Mouse (Mus musculus) kidney, embryonic 14.5 days (tissue): ENCODE measurements at regions not wholly inside any gene's neighbourhood (a gene's known extent, or its start where the extent isn't known, plus 50 kb on each side); places are given as distances from the start of the nearest gene placed in this dataset.

Source experiments
- ATAC-seq: fragments of 200-750 bp; cut with Nextera tagmentation; 2 replicates; pipeline ENCODE4 v1.8.0; 2017; ENCODE audit warnings: moderate number of reproducible peaks, mild to moderate bottlenecking, moderate TSS enrichment, moderate library complexity; ENCODE audit not compliant: low FRiP score, low TSS enrichment
- H3K27ac ChIP-seq: fragments of 300-500 bp; sonication (generic); 2 replicates; pipeline ENCODE4 v1.5.1; 2014; ENCODE audit warnings: low read depth, mild to moderate bottlenecking, low read length, moderate library complexity, mixed read lengths
- H3K27me3 ChIP-seq: fragments of 300-500 bp; sonication (generic); 2 replicates; pipeline ENCODE4 v1.6.1; 2014; ENCODE audit warnings: mild to moderate bottlenecking, low read length; ENCODE audit not compliant: control insufficient read depth, insufficient read depth
- H3K36me3 ChIP-seq: fragments of 300-500 bp; sonication (generic); 2 replicates; pipeline ENCODE4 v1.6.1; 2014; ENCODE audit warnings: low read length, mixed read lengths; ENCODE audit not compliant: control insufficient read depth, insufficient read depth
- H3K4me1 ChIP-seq: fragments of 300-500 bp; sonication (generic); 2 replicates; pipeline ENCODE4 v1.6.1; 2014; ENCODE audit warnings: low read length, mixed read lengths; ENCODE audit not compliant: control insufficient read depth, insufficient read depth
- H3K4me2 ChIP-seq: fragments of 300-500 bp; sonication (generic); replicated peaks from 2 replicates; pipeline ENCODE4 v1.6.1; 2014; ENCODE audit warnings: low read depth, mild to moderate bottlenecking, low read length
- H3K4me3 ChIP-seq: fragments of 300-500 bp; sonication (generic); 2 replicates; pipeline ENCODE4 v1.5.1; 2014; ENCODE audit warnings: mild to moderate bottlenecking, low read length
- H3K9ac ChIP-seq: fragments of 300-500 bp; sonication (generic); 2 replicates; pipeline ENCODE4 v1.6.1; 2014; ENCODE audit warnings: low read depth, mild to moderate bottlenecking, low read length, moderate library complexity
- H3K9me3 ChIP-seq: fragments of 300-500 bp; sonication (generic); 2 replicates; pipeline ENCODE4 v1.6.1; 2016; ENCODE audit warnings: low read length; ENCODE audit not compliant: control insufficient read depth
- WGBS: fragments of 180-500 bp; shearing (Covaris S2); extraction: QIAGEN DNeasy Blood & Tissue Kit; methylation state at CpG from one replicate; pipeline ENCODE4 v1.1.7; 2014; 5-methylcytosine and 5-hydroxymethylcytosine counted together

GRCm38 (mm10) chr12:92783362-92783761 lies 934.4 kb upstream of the Sel1l start:
- 76% methylated on average over 1 of the region's 1 CpGs for WGBS
- no peak for ATAC-seq
- H3K36me3 ChIP-seq: no peaks in the 10 kb centered on the region
- H3K4me3 ChIP-seq: no peak overlapping the region
- H3K27ac ChIP-seq: no peak overlapping the region
- H3K27me3 ChIP-seq: no peaks in the 10 kb centered on the region
- H3K4me1 ChIP-seq: no peaks in the 10 kb centered on the region
- no peak overlapping the region for H3K9ac ChIP-seq
- H3K4me2 ChIP-seq: no peak overlapping the region
- no peaks in the 10 kb centered on the region for H3K9me3 ChIP-seq

GRCm38 (mm10) chr12:92779695-92780292 lies 930.8 kb upstream of the Sel1l start:
- Histone ChIP-seq H3K27me3 (no peaks in the 10 kb centered on the region), H3K9ac (no peak overlapping the region), H3K36me3 (no peaks in the 10 kb centered on the region), H3K9me3 (no peaks in the 10 kb centered on the region), H3K4me2 (no peak overlapping the region), H3K27ac (no peak overlapping the region), H3K4me1 (no peaks in the 10 kb centered on the region), H3K4me3 (no peak overlapping the region)
- 89% methylated on average over 3 of the region's 3 CpGs for WGBS
- no peak for ATAC-seq

- H3K9ac ChIP-seq: no peak overlapping the region
- no peaks in the 10 kb centered on the region for H3K4me1 ChIP-seq
- no peaks in the 10 kb centered on the region for H3K36me3 ChIP-seq
- ATAC-seq: no peak
- no peaks in the 10 kb centered on the region for H3K27me3 ChIP-seq
- no peaks in the 10 kb centered on the region for H3K9me3 ChIP-seq
- no peak overlapping the region for H3K27ac ChIP-seq
- no peak overlapping the region for H3K4me2 ChIP-seq
- 46% methylated on average over 5 of the region's 5 CpGs for WGBS
- H3K4me3 ChIP-seq: no peak overlapping the region
Observed at GRCm38 (mm10) chr12:92775668-92776067, 926.7 kb upstream of the Sel1l start.

- no peaks in the 10 kb centered on the region for H3K9me3 ChIP-seq
- no peaks in the 10 kb centered on the region for H3K36me3 ChIP-seq
- H3K27ac ChIP-seq: no peak overlapping the region
- no peak overlapping the region for H3K4me3 ChIP-seq
- no peak overlapping the region for H3K4me2 ChIP-seq
- no peaks in the 10 kb centered on the region for H3K4me1 ChIP-seq
- no peak for ATAC-seq
- 93% methylated on average over 1 of the region's 1 CpGs for WGBS
- H3K9ac ChIP-seq: no peak overlapping the region
- no peaks in the 10 kb centered on the region for H3K27me3 ChIP-seq
Observed at GRCm38 (mm10) chr12:92748576-92748975, 899.6 kb upstream of the Sel1l start.

DNA sequence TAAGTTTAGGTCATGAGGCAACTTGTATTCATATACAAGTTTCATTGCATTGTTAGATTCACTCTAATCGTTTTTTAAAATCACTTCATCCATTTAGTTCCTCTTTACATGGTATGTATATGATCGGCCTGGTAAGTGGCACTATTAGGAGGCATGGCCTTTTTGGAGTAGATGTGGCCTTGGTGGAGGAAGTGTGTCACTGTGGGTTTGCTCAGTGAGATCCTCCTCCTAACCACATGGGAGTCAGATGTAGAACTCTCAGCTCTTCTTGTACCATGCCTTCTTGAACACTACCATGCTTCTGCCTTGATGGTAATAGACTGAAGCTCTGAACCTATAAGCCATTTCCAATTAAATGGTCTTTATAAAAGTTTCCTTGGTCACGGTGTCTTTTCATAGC lies 891.9 kb upstream of the Sel1l start:
- H3K4me2 ChIP-seq: no peak overlapping the region
- ATAC-seq: no peak
- no peak overlapping the region for H3K9ac ChIP-seq
- no peaks in the 10 kb centered on the region for H3K9me3 ChIP-seq
- H3K36me3 ChIP-seq: no peaks in the 10 kb centered on the region
- no peaks in the 10 kb centered on the region for H3K27me3 ChIP-seq
- H3K27ac ChIP-seq: no peak overlapping the region
- H3K4me1 ChIP-seq: no peaks in the 10 kb centered on the region
- H3K4me3 ChIP-seq: no peak overlapping the region
- WGBS: 91% methylated on average over 3 of the region's 3 CpGs

- ATAC-seq: no peak
- 80% methylated on average over 3 of the region's 3 CpGs for WGBS
- H3K9ac ChIP-seq: no peak overlapping the region
Observed at GRCm38 (mm10) chr12:92739196-92739595, 890.2 kb upstream of the Sel1l start.

DNA sequence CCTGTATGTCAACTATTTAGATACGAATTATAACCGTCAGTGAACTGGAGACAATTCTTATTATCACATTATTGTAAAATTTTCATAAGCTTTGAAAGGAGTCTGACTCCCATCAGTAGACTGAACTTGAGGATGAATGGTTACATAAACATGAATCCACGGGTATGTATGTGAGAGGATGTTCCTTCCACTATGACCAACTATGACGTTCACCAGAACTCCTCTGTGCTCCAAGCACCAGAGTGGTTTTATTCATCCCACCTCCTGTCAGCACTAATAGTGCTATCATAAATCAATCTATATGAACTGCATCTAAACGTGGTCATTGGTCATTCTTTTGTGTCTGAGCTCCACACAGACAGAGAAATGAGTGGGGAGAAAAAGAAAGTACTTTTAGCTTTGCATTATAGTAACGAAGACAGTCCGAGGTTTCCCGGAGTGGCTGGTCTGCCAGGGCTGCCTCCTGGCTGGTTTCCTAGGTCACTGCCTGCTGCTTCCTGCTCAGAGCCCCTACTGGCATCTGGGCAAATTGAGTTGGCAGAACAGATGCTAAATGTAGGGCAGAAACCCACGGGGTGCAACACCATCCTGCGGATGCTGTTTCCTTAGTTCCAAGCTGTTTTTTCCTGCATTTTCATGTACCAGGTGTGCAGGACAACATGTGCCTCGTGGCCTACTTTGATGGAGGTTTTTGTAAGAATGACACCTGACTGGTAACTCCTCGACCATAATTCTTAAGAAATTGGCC lies 888.8 kb upstream of the Sel1l start:
- no peak overlapping the region for H3K27ac ChIP-seq
- H3K27me3 ChIP-seq: no peaks in the 10 kb centered on the region
- H3K4me1 ChIP-seq: no peaks in the 10 kb centered on the region
- WGBS: 72% methylated on average over 12 of the region's 12 CpGs
- no peak overlapping the region for H3K4me3 ChIP-seq
- H3K4me2 ChIP-seq: no peak overlapping the region
- no peaks in the 10 kb centered on the region for H3K9me3 ChIP-seq
- ATAC-seq: no peak
- no peak overlapping the region for H3K9ac ChIP-seq
- H3K36me3 ChIP-seq: no peaks in the 10 kb centered on the region

More at GRCm38 (mm10) chr12:92739196-92739595, 890.2 kb upstream of the Sel1l start:
- Histone ChIP-seq H3K4me2 (no peak overlapping the region), H3K4me3 (no peak overlapping the region), H3K27me3 (no peaks in the 10 kb centered on the region), H3K27ac (no peak overlapping the region), H3K36me3 (no peaks in the 10 kb centered on the region), H3K9me3 (no peaks in the 10 kb centered on the region), H3K4me1 (no peaks in the 10 kb centered on the region)

- Histone ChIP-seq H3K4me3 (no peak overlapping the region), H3K36me3 (no peaks in the 10 kb centered on the region), H3K4me1 (no peaks in the 10 kb centered on the region), H3K27ac (no peak overlapping the region), H3K27me3 (no peaks in the 10 kb centered on the region), H3K9ac (no peak overlapping the region), H3K4me2 (no peak overlapping the region), H3K9me3 (no peaks in the 10 kb centered on the region)
- ATAC-seq: no peak
- 94% methylated on average over 3 of the region's 3 CpGs for WGBS
Observed at GRCm38 (mm10) chr12:92723022-92723421, 874.1 kb upstream of the Sel1l start.

DNA sequence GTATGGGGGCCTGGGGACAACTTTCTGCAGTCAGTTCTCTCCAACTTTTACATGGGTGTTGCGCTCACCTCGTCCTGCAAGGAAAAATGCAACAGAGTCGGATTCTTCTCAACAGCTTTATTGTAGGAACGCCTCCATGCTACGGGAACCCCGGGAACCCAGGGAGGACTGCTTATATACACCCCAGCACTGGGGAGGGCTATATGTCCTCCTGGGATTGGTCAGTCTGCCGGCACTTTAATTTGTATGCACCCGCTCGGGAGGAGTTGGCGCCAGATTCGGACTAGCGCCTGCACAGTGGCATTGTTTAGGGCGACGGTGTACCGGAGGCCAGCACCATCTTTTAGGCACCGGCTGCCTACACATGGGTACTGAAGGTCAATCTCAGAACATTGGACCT lies 864.5 kb upstream of the Sel1l start:
- no peaks in the 10 kb centered on the region for H3K9me3 ChIP-seq
- no peak for ATAC-seq
- H3K4me2 ChIP-seq: no peak overlapping the region
- H3K27ac ChIP-seq: no peak overlapping the region
- no peaks in the 10 kb centered on the region for H3K27me3 ChIP-seq
- H3K4me3 ChIP-seq: no peak overlapping the region
- H3K36me3 ChIP-seq: no peaks in the 10 kb centered on the region
- H3K9ac ChIP-seq: no peak overlapping the region
- WGBS: 97% methylated on average over 16 of the region's 16 CpGs
- H3K4me1 ChIP-seq: no peaks in the 10 kb centered on the region
